Mouse (Mus musculus): Measurements from ENCODE around the gene Klk1b24. TPM values are rescaled to one million over a fixed set of nuclear protein-coding genes. Genes with fewer than 3 reads are reported as not detected.
"Not testable (repeated sequence)": the region's sequence is repeated elsewhere in the genome, so short reads cannot be mapped to it uniquely, and the experiment has no call there.

Gene Klk1b24
- polyA plus RNA-seq, 1 experiment: not detected

DNA sequence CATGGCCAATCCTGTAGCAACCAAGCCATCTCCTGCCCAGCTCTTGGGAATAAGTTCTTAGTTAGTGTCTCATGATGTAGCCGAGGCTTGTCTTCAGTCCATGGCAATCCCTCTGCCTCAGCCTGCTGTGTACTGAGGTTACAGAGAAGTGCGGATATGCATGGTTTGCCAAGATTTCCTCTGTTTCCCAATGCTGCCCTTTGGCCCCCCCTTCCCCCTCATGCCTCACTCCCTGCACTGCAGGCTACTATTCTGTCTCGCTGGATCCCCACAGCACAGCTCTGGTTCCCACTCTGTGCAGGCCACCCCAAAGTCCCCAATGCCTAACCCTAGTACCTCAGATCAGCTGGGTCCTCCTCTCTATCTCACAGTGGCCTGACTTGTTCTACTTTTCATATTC, 20.3 kb downstream of the Klk1b24 start:
- Histone ChIP-seq H3K4me3 (ENCODE audit: low read depth, low read length) (no peak overlapping the region), H3K9ac (ENCODE audit: low read depth, poor library complexity, severe bottlenecking) (no peak overlapping the region), H3K4me1 (ENCODE audit: control insufficient read depth, insufficient read depth, low read length) (no peaks in the 10 kb centered on the region), H3K27me3 (ENCODE audit: control insufficient read depth, insufficient read depth, low read length, poor library complexity, severe bottlenecking) (no peaks in the 10 kb centered on the region), H3K27ac (ENCODE audit: insufficient read depth, low read length) (no peak overlapping the region), H3K36me3 (ENCODE audit: control insufficient read depth, insufficient read depth, low read length, poor library complexity, severe bottlenecking) (no peaks in the 10 kb centered on the region), H3K9me3 (replicated peaks; ENCODE audit: control insufficient read depth, insufficient read depth, low read length, poor library complexity, severe bottlenecking) (no peaks in the 10 kb centered on the region)
- no peak for TF ChIP-seq POLR2A (IDR thresholded peaks at IDR 0.05; ENCODE audit: insufficient read depth, low read length)
- TF ChIP-seq EP300 (IDR thresholded peaks at IDR 0.05; ENCODE audit: insufficient read depth, low read depth, low read length): no peak
- no peak for TF ChIP-seq CTCF (IDR thresholded peaks at IDR 0.05; ENCODE audit: low read depth, low read length)

DNA sequence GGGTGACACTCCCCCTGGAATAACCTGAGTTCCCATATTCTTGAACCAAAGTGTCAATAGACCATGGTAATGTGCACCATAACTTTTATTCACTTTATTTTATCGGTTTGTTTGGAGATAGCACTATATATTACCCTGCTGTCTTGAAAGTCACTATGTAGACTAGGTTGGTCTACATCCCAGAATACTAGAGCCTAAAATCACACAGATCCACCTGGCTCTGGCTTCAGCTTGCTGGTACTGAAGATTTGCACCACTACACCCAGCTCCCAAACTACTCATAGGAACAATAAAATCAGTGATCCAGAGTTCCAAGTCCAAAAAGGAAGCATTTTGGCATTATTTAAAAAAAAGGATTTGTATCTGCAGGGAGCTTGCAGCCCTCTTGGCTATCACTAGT, 27.6 kb downstream of the Klk1b24 start, which contains the start of gene Klk1b5:
Klk1b5 (plus strand) TSS at position 301 of the 400 bp plus-strand sequence.
- Histone ChIP-seq H3K4me3 (ENCODE audit: low read depth, low read length) (no peak within 1 kb of the TSS), H3K4me1 (ENCODE audit: control insufficient read depth, insufficient read depth, low read length) (no peaks in the 10 kb centered on the region), H3K9ac (ENCODE audit: low read depth, poor library complexity, severe bottlenecking) (no peak within 1 kb of the TSS), H3K27ac (ENCODE audit: insufficient read depth, low read length) (no peak within 1 kb of the TSS), H3K9me3 (replicated peaks; ENCODE audit: control insufficient read depth, insufficient read depth, low read length, poor library complexity, severe bottlenecking) (no peaks in the 10 kb centered on the region), H3K27me3 (ENCODE audit: control insufficient read depth, insufficient read depth, low read length, poor library complexity, severe bottlenecking) (no peaks in the 10 kb centered on the region), H3K36me3 (ENCODE audit: control insufficient read depth, insufficient read depth, low read length, poor library complexity, severe bottlenecking) (no peaks in the 10 kb centered on the region)
- TF ChIP-seq CTCF (IDR thresholded peaks at IDR 0.05; ENCODE audit: low read depth, low read length) (no peak), EP300 (IDR thresholded peaks at IDR 0.05; ENCODE audit: insufficient read depth, low read depth, low read length) (no peak), POLR2A (IDR thresholded peaks at IDR 0.05; ENCODE audit: insufficient read depth, low read length) (no peak)

DNA sequence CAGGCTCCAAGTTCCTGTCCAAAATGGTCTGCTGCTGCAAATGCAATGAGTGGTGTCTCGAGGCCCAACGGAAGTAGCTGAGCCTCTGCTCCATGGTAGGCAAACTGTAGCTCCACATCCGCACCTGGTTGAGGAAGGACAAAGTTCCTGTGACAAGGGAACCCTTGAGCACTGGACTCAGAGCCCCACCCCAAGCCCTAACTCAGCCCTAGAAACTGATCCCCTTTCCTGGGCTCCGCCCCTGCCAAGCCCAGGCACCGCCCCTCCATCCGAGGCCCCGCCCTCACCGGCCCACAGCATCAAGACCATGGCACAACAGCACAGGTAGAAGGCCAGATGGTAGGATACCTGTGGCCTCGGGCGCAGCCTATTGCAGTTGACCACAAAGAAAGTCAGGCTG, 33.6 kb downstream of the Klk1b24 start:
- not testable (repeated sequence) for H3K4me1 ChIP-seq (ENCODE audit: control insufficient read depth, insufficient read depth, low read length); H3K36me3 ChIP-seq (ENCODE audit: control insufficient read depth, insufficient read depth, low read length, poor library complexity, severe bottlenecking); H3K9ac ChIP-seq (ENCODE audit: low read depth, poor library complexity, severe bottlenecking); H3K27me3 ChIP-seq (ENCODE audit: control insufficient read depth, insufficient read depth, low read length, poor library complexity, severe bottlenecking); H3K9me3 ChIP-seq (replicated peaks; ENCODE audit: control insufficient read depth, insufficient read depth, low read length, poor library complexity, severe bottlenecking); H3K27ac ChIP-seq (ENCODE audit: insufficient read depth, low read length); H3K4me3 ChIP-seq (ENCODE audit: low read depth, low read length)

DNA sequence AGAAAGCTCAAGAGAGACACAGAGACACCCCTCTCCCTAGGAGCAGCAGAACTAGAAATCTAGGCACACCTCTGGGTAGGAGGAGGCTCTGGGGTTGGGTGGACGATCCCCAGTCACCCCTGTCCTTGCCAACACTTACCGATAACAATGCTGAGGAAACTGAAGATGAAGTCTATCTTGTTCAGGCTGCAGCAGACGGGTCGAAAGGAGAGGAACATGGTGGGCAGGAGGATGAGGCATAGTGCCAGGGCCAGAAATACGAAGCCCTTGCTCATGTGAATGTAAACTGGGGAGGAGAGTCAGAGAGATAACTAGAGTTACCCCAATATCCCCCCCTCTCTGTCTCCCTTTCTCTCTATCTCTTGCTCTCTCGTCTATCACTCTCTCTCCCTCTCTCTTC, 34.3 kb downstream of the Klk1b24 start:
- H3K4me1 ChIP-seq (ENCODE audit: control insufficient read depth, insufficient read depth, low read length); H3K4me3 ChIP-seq (ENCODE audit: low read depth, low read length); H3K36me3 ChIP-seq (ENCODE audit: control insufficient read depth, insufficient read depth, low read length, poor library complexity, severe bottlenecking); H3K27ac ChIP-seq (ENCODE audit: insufficient read depth, low read length); H3K9ac ChIP-seq (ENCODE audit: low read depth, poor library complexity, severe bottlenecking); H3K27me3 ChIP-seq (ENCODE audit: control insufficient read depth, insufficient read depth, low read length, poor library complexity, severe bottlenecking); H3K9me3 ChIP-seq (replicated peaks; ENCODE audit: control insufficient read depth, insufficient read depth, low read length, poor library complexity, severe bottlenecking): not testable (repeated sequence)

DNA sequence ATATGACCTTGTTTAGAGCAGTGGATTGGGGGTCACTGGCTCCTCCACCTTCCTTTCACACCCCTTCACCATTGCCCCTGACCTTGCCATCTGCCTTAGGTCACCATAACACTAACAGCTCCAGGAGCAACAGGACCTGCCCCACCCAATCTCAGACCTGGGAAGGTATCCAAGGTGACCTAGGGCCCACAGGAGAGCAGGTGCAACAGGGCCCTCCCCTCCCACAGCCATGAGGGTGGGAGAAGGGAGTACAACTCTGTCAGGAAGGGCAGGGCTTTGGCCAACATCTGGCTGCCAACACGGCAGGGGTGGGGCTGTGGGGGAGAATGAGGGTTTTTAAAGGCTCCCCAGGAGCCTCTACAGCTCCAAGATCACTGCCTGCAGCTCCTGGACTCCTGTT, 37.0 kb downstream of the Klk1b24 start, which contains the start of gene Klk1:
Klk1 (plus strand) TSS at position 285 of the 400 bp plus-strand sequence.
- Histone ChIP-seq H3K27ac (ENCODE audit: insufficient read depth, low read length) (no peak within 1 kb of the TSS), H3K36me3 (ENCODE audit: control insufficient read depth, insufficient read depth, low read length, poor library complexity, severe bottlenecking) (no peaks in the 10 kb centered on the region), H3K4me1 (ENCODE audit: control insufficient read depth, insufficient read depth, low read length) (no peaks in the 10 kb centered on the region), H3K4me3 (ENCODE audit: low read depth, low read length) (no peak within 1 kb of the TSS), H3K27me3 (ENCODE audit: control insufficient read depth, insufficient read depth, low read length, poor library complexity, severe bottlenecking) (no peaks in the 10 kb centered on the region), H3K9me3 (replicated peaks; ENCODE audit: control insufficient read depth, insufficient read depth, low read length, poor library complexity, severe bottlenecking) (no peaks in the 10 kb centered on the region), H3K9ac (ENCODE audit: low read depth, poor library complexity, severe bottlenecking) (no peak within 1 kb of the TSS)
- TF ChIP-seq EP300 (IDR thresholded peaks at IDR 0.05; ENCODE audit: insufficient read depth, low read depth, low read length): peak; percentile 78; the same call in 1 of the 2 replicates
- TF ChIP-seq CTCF (IDR thresholded peaks at IDR 0.05; ENCODE audit: low read depth, low read length): no peak
- TF ChIP-seq POLR2A (IDR thresholded peaks at IDR 0.05; ENCODE audit: insufficient read depth, low read length): no peak

DNA sequence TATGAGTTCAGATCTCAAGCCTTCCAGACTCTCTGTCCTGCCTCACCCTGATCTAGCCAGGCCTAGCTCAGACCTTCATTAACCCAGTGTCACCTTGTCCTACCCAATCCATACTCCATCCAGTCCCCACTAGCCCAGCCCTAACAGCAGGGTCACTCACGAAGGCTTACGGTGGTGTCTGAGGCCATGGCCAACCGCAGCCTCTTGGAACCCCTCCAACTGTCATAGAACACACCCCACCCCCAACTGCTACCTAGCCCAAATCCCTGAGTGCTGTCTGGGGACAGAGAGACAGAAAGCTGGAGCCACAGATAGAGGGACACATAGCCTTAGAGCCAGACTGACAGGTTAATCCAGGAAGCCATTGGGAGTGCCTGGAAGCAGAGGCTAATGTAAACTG, 47.9 kb downstream of the Klk1b24 start, which contains the start of gene Gm36864:
Gm36864 (plus strand) TSS at position 269 of the 400 bp plus-strand sequence.
- Histone ChIP-seq H3K27me3 (ENCODE audit: control insufficient read depth, insufficient read depth, low read length, poor library complexity, severe bottlenecking) (no peaks in the 10 kb centered on the region), H3K36me3 (ENCODE audit: control insufficient read depth, insufficient read depth, low read length, poor library complexity, severe bottlenecking) (no peaks in the 10 kb centered on the region), H3K4me1 (ENCODE audit: control insufficient read depth, insufficient read depth, low read length) (no peaks in the 10 kb centered on the region), H3K27ac (ENCODE audit: insufficient read depth, low read length) (no peak within 1 kb of the TSS), H3K4me3 (ENCODE audit: low read depth, low read length) (no peak within 1 kb of the TSS), H3K9me3 (replicated peaks; ENCODE audit: control insufficient read depth, insufficient read depth, low read length, poor library complexity, severe bottlenecking) (no peaks in the 10 kb centered on the region), H3K9ac (ENCODE audit: low read depth, poor library complexity, severe bottlenecking) (no peak within 1 kb of the TSS)
- TF ChIP-seq EP300 (IDR thresholded peaks at IDR 0.05; ENCODE audit: insufficient read depth, low read depth, low read length) (no peak), CTCF (IDR thresholded peaks at IDR 0.05; ENCODE audit: low read depth, low read length) (no peak), POLR2A (IDR thresholded peaks at IDR 0.05; ENCODE audit: insufficient read depth, low read length) (no peak)
